Mouse (Mus musculus): ENCODE measurements around the gene Ldlr. TPM values are rescaled to one million over a fixed set of nuclear protein-coding genes. Genes with fewer than 3 reads are reported as not detected.
A peak's percentile ranks its signal among the peaks of the same experiment; 100 is the strongest.
"Not testable (repeated sequence)": the region's sequence is repeated elsewhere in the genome, so short reads cannot be mapped to it uniquely, and the experiment has no call there.

The Ldlr gene
- polyA plus RNA-seq, 1 experiment from 2014 or later = 52.2 TPM

GRCm38 (mm10) chr9:21699280-21699679 is 24.0 kb upstream of the Ldlr start:
- H3K4me2 ChIP-seq (replicated peaks; ENCODE audit: low read depth, low read length); H3K27ac ChIP-seq (ENCODE audit: low read length); H3K4me3 ChIP-seq (ENCODE audit: low read depth, low read length); H3K4me1 ChIP-seq (ENCODE audit: insufficient read depth, low read depth, low read length); H3K9me3 ChIP-seq (ENCODE audit: low read length); H3K9ac ChIP-seq (replicated peaks; ENCODE audit: low read depth); H3K27me3 ChIP-seq (replicated peaks; ENCODE audit: insufficient read depth, low read length): not testable (repeated sequence)
- 0 out of 2 replicates have a peak, but pooled peaks have one; percentile 14 for TF ChIP-seq EP300 (IDR thresholded peaks at IDR 0.05)
- TF ChIP-seq CTCF (IDR thresholded peaks at IDR 0.05) = peak; percentile 56
- DNase-seq (ENCODE audit: low spot score) (peak; percentile 43), ATAC-seq (peak; percentile 21; the same call in 1 of the 2 replicates)
- WGBS = 76% methylated on average over 6 of the region's 6 CpGs
- peaks cover 41% of the 10 kb centered on the region for H3K36me3 ChIP-seq (ENCODE audit: insufficient read depth, low read length)

GRCm38 (mm10) chr9:21701091-21701490 is 22.2 kb upstream of the Ldlr start:
- Histone ChIP-seq H3K4me1 (ENCODE audit: insufficient read depth, low read depth, low read length) (no peaks in the 10 kb centered on the region), H3K36me3 (ENCODE audit: insufficient read depth, low read length) (peaks cover 40% of the 10 kb centered on the region), H3K4me2 (replicated peaks; ENCODE audit: low read depth, low read length) (no peak overlapping the region), H3K9me3 (ENCODE audit: low read length) (no peaks in the 10 kb centered on the region), H3K27ac (ENCODE audit: low read length) (no peak overlapping the region), H3K9ac (replicated peaks; ENCODE audit: low read depth) (no peak overlapping the region), H3K27me3 (replicated peaks; ENCODE audit: insufficient read depth, low read length) (no peaks in the 10 kb centered on the region), H3K4me3 (ENCODE audit: low read depth, low read length) (no peak overlapping the region)
- no peak for ATAC-seq
- no peak for TF ChIP-seq CTCF (IDR thresholded peaks at IDR 0.05)
- no peak for TF ChIP-seq EP300 (IDR thresholded peaks at IDR 0.05)
- 88% methylated on average over 11 of the region's 14 CpGs for WGBS
- no peak for DNase-seq (ENCODE audit: low spot score)

- no peak for TF ChIP-seq CTCF (IDR thresholded peaks at IDR 0.05)
- TF ChIP-seq EP300 (IDR thresholded peaks at IDR 0.05) = no peak
- WGBS = 95% methylated on average over 7 of the region's 7 CpGs
- H3K27ac ChIP-seq (ENCODE audit: low read length) = no peak overlapping the region
- DNase-seq (ENCODE audit: low spot score) (no peak), ATAC-seq (no peak)
- no peaks in the 10 kb centered on the region for H3K4me1 ChIP-seq (ENCODE audit: insufficient read depth, low read depth, low read length)
- no peak overlapping the region for H3K4me2 ChIP-seq (replicated peaks; ENCODE audit: low read depth, low read length)
- peaks cover 43% of the 10 kb centered on the region for H3K36me3 ChIP-seq (ENCODE audit: insufficient read depth, low read length)
- H3K9ac ChIP-seq (replicated peaks; ENCODE audit: low read depth) = no peak overlapping the region
- H3K4me3 ChIP-seq (ENCODE audit: low read depth, low read length) = no peak overlapping the region
- no peaks in the 10 kb centered on the region for H3K9me3 ChIP-seq (ENCODE audit: low read length)
- no peaks in the 10 kb centered on the region for H3K27me3 ChIP-seq (replicated peaks; ENCODE audit: insufficient read depth, low read length)
These were observed 19.8 kb upstream of the Ldlr start for GRCm38 (mm10) chr9:21703494-21703893.

GRCm38 (mm10) chr9:21706085-21706484 is 17.2 kb upstream of the Ldlr start:
- Histone ChIP-seq H3K27me3 (replicated peaks; ENCODE audit: insufficient read depth, low read length) (no peaks in the 10 kb centered on the region), H3K4me2 (replicated peaks; ENCODE audit: low read depth, low read length) (no peak overlapping the region), H3K9ac (replicated peaks; ENCODE audit: low read depth) (no peak overlapping the region), H3K27ac (ENCODE audit: low read length) (no peak overlapping the region), H3K9me3 (ENCODE audit: low read length) (no peaks in the 10 kb centered on the region), H3K36me3 (ENCODE audit: insufficient read depth, low read length) (peaks cover 27% of the 10 kb centered on the region), H3K4me1 (ENCODE audit: insufficient read depth, low read depth, low read length) (no peaks in the 10 kb centered on the region), H3K4me3 (ENCODE audit: low read depth, low read length) (no peak overlapping the region)
- DNase-seq (ENCODE audit: low spot score) = no peak
- 88% methylated on average over 4 of the region's 4 CpGs for WGBS
- ATAC-seq = no peak
- TF ChIP-seq CTCF (IDR thresholded peaks at IDR 0.05) (no peak), EP300 (IDR thresholded peaks at IDR 0.05) (no peak)

- Histone ChIP-seq H3K9me3 (ENCODE audit: low read length) (no peaks in the 10 kb centered on the region), H3K9ac (replicated peaks; ENCODE audit: low read depth) (no peak overlapping the region), H3K27me3 (replicated peaks; ENCODE audit: insufficient read depth, low read length) (no peaks in the 10 kb centered on the region), H3K4me3 (ENCODE audit: low read depth, low read length) (no peak overlapping the region), H3K4me1 (ENCODE audit: insufficient read depth, low read depth, low read length) (no peaks in the 10 kb centered on the region), H3K27ac (ENCODE audit: low read length) (no peak overlapping the region), H3K36me3 (ENCODE audit: insufficient read depth, low read length) (peaks cover 21% of the 10 kb centered on the region), H3K4me2 (replicated peaks; ENCODE audit: low read depth, low read length) (no peak overlapping the region)
- ATAC-seq (no peak), DNase-seq (ENCODE audit: low spot score) (no peak)
- TF ChIP-seq EP300 (IDR thresholded peaks at IDR 0.05) (no peak), CTCF (IDR thresholded peaks at IDR 0.05) (no peak)
- WGBS = 91% methylated on average over 8 of the region's 8 CpGs
These were observed 16.6 kb upstream of the Ldlr start for GRCm38 (mm10) chr9:21706586-21707265.

GRCm38 (mm10) chr9:21709340-21709739 is 13.9 kb upstream of the Ldlr start:
- DNase-seq (ENCODE audit: low spot score) (no peak), ATAC-seq (no peak)
- Histone ChIP-seq H3K36me3 (ENCODE audit: insufficient read depth, low read length) (0 out of 2 replicates have a peak, but pooled peaks cover 4% of the 10 kb centered on the region), H3K9me3 (ENCODE audit: low read length) (no peaks in the 10 kb centered on the region), H3K9ac (replicated peaks; ENCODE audit: low read depth) (no peak overlapping the region), H3K4me2 (replicated peaks; ENCODE audit: low read depth, low read length) (no peak overlapping the region), H3K4me3 (ENCODE audit: low read depth, low read length) (no peak overlapping the region), H3K27ac (ENCODE audit: low read length) (no peak overlapping the region), H3K27me3 (replicated peaks; ENCODE audit: insufficient read depth, low read length) (no peaks in the 10 kb centered on the region), H3K4me1 (ENCODE audit: insufficient read depth, low read depth, low read length) (no peaks in the 10 kb centered on the region)
- no peak for TF ChIP-seq EP300 (IDR thresholded peaks at IDR 0.05)
- TF ChIP-seq CTCF (IDR thresholded peaks at IDR 0.05) = no peak
- 96% methylated on average over 3 of the region's 3 CpGs for WGBS

All from lung, postnatal 0 days (tissue).